Mouse (Mus musculus) macrophage (primary cell): ENCODE measurements around the gene Gpc3. TPM values are rescaled to one million over a fixed set of nuclear protein-coding genes. Genes with fewer than 3 reads are reported as not detected.

Source experiments
- H3K27ac ChIP-seq: fragments of 350-480 bp; formaldehyde crosslinking; 2 replicates; pipeline ENCODE4 v1.9.0; 2021
- H3K36me3 ChIP-seq: fragments of 350-480 bp; formaldehyde crosslinking; 2 replicates; pipeline ENCODE4 v1.9.0; 2021; ENCODE audit errors: inconsistent target
- H3K4me3 ChIP-seq: fragments of 350-480 bp; formaldehyde crosslinking; 2 replicates; pipeline ENCODE4 v1.9.0; 2021; ENCODE audit errors: inconsistent target
- H3K79me2 ChIP-seq: fragments of 350-480 bp; formaldehyde crosslinking; 2 replicates; pipeline ENCODE4 v1.9.0; 2021; ENCODE audit errors: inconsistent target
- WGBS: methylation state at CpG from one replicate; pipeline ENCODE4 v1.1.7; 2026; ENCODE audit warnings: inconsistent platforms; ENCODE audit not compliant: missing documents; 5-methylcytosine and 5-hydroxymethylcytosine counted together
- polyA plus RNA-seq: library from polyadenylated mRNA; stranded (reverse); fragments of 250-400 nt; gene quantifications from 3 replicates; pipeline ENCODE4 v1.2.4, GENCODE M21; 2018; ENCODE audit warnings: inconsistent platforms

The Gpc3 gene
- polyA plus RNA-seq, 1 experiment from 2014 or later: not detected

- Histone ChIP-seq H3K4me3 (no peak overlapping the region), H3K79me2 (no peaks in the 10 kb centered on the region), H3K36me3 (no peaks in the 10 kb centered on the region), H3K27ac (no peak overlapping the region)
- WGBS: 15% methylated on average over 12 of the region's 12 CpGs
Observed at GRCm38 (mm10) chrX:52612806-52613205, 944 bp downstream of the Gpc3 start.

GRCm38 (mm10) chrX:52611987-52612670 is 1.6 kb downstream of the Gpc3 start:
- Histone ChIP-seq H3K79me2 (no peaks in the 10 kb centered on the region), H3K4me3 (no peak overlapping the region), H3K36me3 (no peaks in the 10 kb centered on the region), H3K27ac (no peak overlapping the region)
- 32% methylated on average over 28 of the region's 28 CpGs for WGBS

- WGBS: 92% methylated on average over 2 of the region's 6 CpGs
- H3K4me3 ChIP-seq: no peak overlapping the region
- no peak overlapping the region for H3K27ac ChIP-seq
- no peaks in the 10 kb centered on the region for H3K36me3 ChIP-seq
- no peaks in the 10 kb centered on the region for H3K79me2 ChIP-seq
Observed at GRCm38 (mm10) chrX:52611541-52611940, 2.2 kb downstream of the Gpc3 start.

GRCm38 (mm10) chrX:52603143-52603542 is 10.6 kb downstream of the Gpc3 start:
- Histone ChIP-seq H3K4me3 (no peak overlapping the region), H3K79me2 (no peaks in the 10 kb centered on the region), H3K36me3 (no peaks in the 10 kb centered on the region), H3K27ac (no peak overlapping the region)
- 86% methylated on average over 4 of the region's 4 CpGs for whole genome bisulfite sequencing

- Histone ChIP-seq H3K79me2 (no peaks in the 10 kb centered on the region), H3K27ac (no peak overlapping the region), H3K36me3 (no peaks in the 10 kb centered on the region), H3K4me3 (no peak overlapping the region)
- 100% methylated on average over 1 of the region's 1 CpGs for WGBS
Observed at GRCm38 (mm10) chrX:52599246-52599645, 14.5 kb downstream of the Gpc3 start.

GRCm38 (mm10) chrX:52587671-52588070 is 26.1 kb downstream of the Gpc3 start:
- Histone ChIP-seq H3K27ac (no peak overlapping the region), H3K79me2 (no peaks in the 10 kb centered on the region), H3K36me3 (no peaks in the 10 kb centered on the region), H3K4me3 (no peak overlapping the region)

- Histone ChIP-seq H3K4me3 (no peak overlapping the region), H3K36me3 (no peaks in the 10 kb centered on the region), H3K79me2 (no peaks in the 10 kb centered on the region), H3K27ac (no peak overlapping the region)
- 70% methylated on average over 4 of the region's 4 CpGs for WGBS
Observed at GRCm38 (mm10) chrX:52559995-52560394, 53.8 kb downstream of the Gpc3 start.

- 88% methylated on average over 5 of the region's 5 CpGs for WGBS
- Histone ChIP-seq H3K4me3 (no peak overlapping the region), H3K36me3 (no peaks in the 10 kb centered on the region)
Observed at GRCm38 (mm10) chrX:52558526-52558925, 55.2 kb downstream of the Gpc3 start.

GRCm38 (mm10) chrX:52557489-52557888 is 56.3 kb downstream of the Gpc3 start:
- Histone ChIP-seq H3K79me2 (no peaks in the 10 kb centered on the region), H3K4me3 (no peak overlapping the region)
- 96% methylated on average over 6 of the region's 6 CpGs for WGBS

More at GRCm38 (mm10) chrX:52558526-52558925, 55.2 kb downstream of the Gpc3 start:
- H3K27ac ChIP-seq: no peak overlapping the region
- H3K79me2 ChIP-seq: no peaks in the 10 kb centered on the region

GRCm38 (mm10) chrX:52551296-52551695 is 62.5 kb downstream of the Gpc3 start:
- H3K36me3 ChIP-seq: no peaks in the 10 kb centered on the region
- H3K4me3 ChIP-seq: no peak overlapping the region
- WGBS: 60% methylated on average over 1 of the region's 1 CpGs
- H3K79me2 ChIP-seq: no peaks in the 10 kb centered on the region
- no peak overlapping the region for H3K27ac ChIP-seq

More at GRCm38 (mm10) chrX:52557489-52557888, 56.3 kb downstream of the Gpc3 start:
- no peaks in the 10 kb centered on the region for H3K36me3 ChIP-seq
- H3K27ac ChIP-seq: no peak overlapping the region

- Histone ChIP-seq H3K4me3 (no peak overlapping the region), H3K27ac (no peak overlapping the region), H3K79me2 (no peaks in the 10 kb centered on the region), H3K36me3 (no peaks in the 10 kb centered on the region)
- WGBS: 68% methylated on average over 3 of the region's 3 CpGs
Observed at GRCm38 (mm10) chrX:52544623-52545022, 69.1 kb downstream of the Gpc3 start.

- H3K27ac ChIP-seq: no peak overlapping the region
- no peaks in the 10 kb centered on the region for H3K36me3 ChIP-seq
- 81% methylated on average over 5 of the region's 5 CpGs for WGBS
Observed at GRCm38 (mm10) chrX:52537282-52537681, 76.5 kb downstream of the Gpc3 start.

GRCm38 (mm10) chrX:52533766-52534165 is 80.0 kb downstream of the Gpc3 start:
- H3K36me3 ChIP-seq: no peaks in the 10 kb centered on the region
- no peak overlapping the region for H3K4me3 ChIP-seq
- H3K27ac ChIP-seq: no peak overlapping the region
- no peaks in the 10 kb centered on the region for H3K79me2 ChIP-seq
- no CpG with 5 or more reads among the region's 1 CpGs for WGBS

More at GRCm38 (mm10) chrX:52537282-52537681, 76.5 kb downstream of the Gpc3 start:
- Histone ChIP-seq H3K4me3 (no peak overlapping the region), H3K79me2 (no peaks in the 10 kb centered on the region)

GRCm38 (mm10) chrX:52533098-52533497 is 80.7 kb downstream of the Gpc3 start:
- WGBS: 97% methylated on average over 4 of the region's 4 CpGs
- no peak overlapping the region for H3K27ac ChIP-seq

GRCm38 (mm10) chrX:52532124-52532523 is 81.6 kb downstream of the Gpc3 start:
- Histone ChIP-seq H3K27ac (no peak overlapping the region), H3K79me2 (no peaks in the 10 kb centered on the region)
- 94% methylated on average over 2 of the region's 2 CpGs for WGBS

More at GRCm38 (mm10) chrX:52533098-52533497, 80.7 kb downstream of the Gpc3 start:
- Histone ChIP-seq H3K4me3 (no peak overlapping the region), H3K36me3 (no peaks in the 10 kb centered on the region), H3K79me2 (no peaks in the 10 kb centered on the region)

GRCm38 (mm10) chrX:52526086-52526485 is 87.7 kb downstream of the Gpc3 start:
- Histone ChIP-seq H3K79me2 (no peaks in the 10 kb centered on the region), H3K4me3 (no peak overlapping the region), H3K36me3 (no peaks in the 10 kb centered on the region), H3K27ac (no peak overlapping the region)
- WGBS: 92% methylated on average over 5 of the region's 5 CpGs

More at GRCm38 (mm10) chrX:52532124-52532523, 81.6 kb downstream of the Gpc3 start:
- Histone ChIP-seq H3K4me3 (no peak overlapping the region), H3K36me3 (no peaks in the 10 kb centered on the region)
